Mouse (Mus musculus) frontal cortex, postnatal 10 days (tissue): Measurements from ENCODE around the gene Nat8l.
A peak's percentile ranks its signal among the peaks of the same experiment; 100 is the strongest.
"Not testable (repeated sequence)": the region's sequence is repeated elsewhere in the genome, so short reads cannot be mapped to it uniquely, and the experiment has no call there.

Experiments used
- DNase-seq, 2 experiments: peaks; one replicate each; pipeline ENCODE4 v3.0.0; 2022; ENCODE audit warnings: low spot score in 2 of 2, mixed read lengths in 1 of 2

Gene Nat8l

GRCm38 (mm10) chr5:33995843-33996693 is at the start of gene Nat8l:
TSS of gene Nat8l (plus strand) at chr5:33995984.
- DNase-seq = peak; percentile 86 to 90

DNA sequence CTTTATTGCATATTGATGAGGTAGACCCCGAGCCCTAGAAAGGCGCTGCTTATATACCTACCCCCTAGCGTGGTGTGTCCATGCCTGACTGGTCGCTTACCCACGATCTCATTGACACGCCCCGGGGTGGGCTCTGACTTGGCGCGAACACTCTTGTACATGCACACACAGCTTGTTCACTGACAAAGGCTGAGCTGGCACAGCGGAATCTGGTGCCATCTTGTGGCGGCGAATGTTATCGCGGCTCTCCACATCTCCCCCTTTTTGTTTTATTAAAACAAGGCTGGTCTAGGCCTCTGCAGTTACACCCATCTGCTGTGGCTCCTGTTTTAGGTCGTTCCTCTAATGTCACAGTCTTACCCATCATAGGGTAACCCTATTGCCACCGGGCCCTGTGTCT is 48.7 kb upstream of the Nat8l start:
- not testable (repeated sequence) for DNase-seq

- DNase-seq = no peak
These were observed 47.5 kb upstream of the Nat8l start for GRCm38 (mm10) chr5:33948314-33948713.

- DNase-seq = no peak
These were observed 42.2 kb upstream of the Nat8l start for GRCm38 (mm10) chr5:33953471-33954185.

GRCm38 (mm10) chr5:33954354-33954753 is 41.4 kb upstream of the Nat8l start:
- peak; percentile 76 to 84 for DNase-seq

- no peak for DNase-seq
These were observed 39.9 kb upstream of the Nat8l start for GRCm38 (mm10) chr5:33955868-33956267.

DNA sequence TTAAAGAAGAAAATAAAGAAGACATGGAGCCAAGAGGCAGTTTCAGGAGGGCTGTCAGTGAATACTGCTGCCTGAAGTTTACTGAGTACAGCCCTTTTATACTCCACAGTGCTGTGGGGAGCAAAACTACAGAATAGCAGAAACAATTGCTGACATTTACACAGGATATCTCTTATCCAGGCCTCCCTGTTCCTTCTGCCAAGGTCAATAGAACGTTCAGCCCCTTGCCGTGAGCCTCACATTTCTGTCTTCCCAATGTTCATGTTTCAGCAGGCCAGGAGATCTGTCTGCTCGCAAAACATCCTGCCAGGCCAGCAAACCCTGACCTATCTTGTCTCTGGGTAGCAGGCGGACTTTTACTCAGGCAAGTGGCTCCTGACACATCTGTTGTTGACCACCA is 36.4 kb upstream of the Nat8l start:
- DNase-seq = no peak

- no peak for DNase-seq
These were observed 21.0 kb upstream of the Nat8l start for GRCm38 (mm10) chr5:33974736-33975135.

DNA sequence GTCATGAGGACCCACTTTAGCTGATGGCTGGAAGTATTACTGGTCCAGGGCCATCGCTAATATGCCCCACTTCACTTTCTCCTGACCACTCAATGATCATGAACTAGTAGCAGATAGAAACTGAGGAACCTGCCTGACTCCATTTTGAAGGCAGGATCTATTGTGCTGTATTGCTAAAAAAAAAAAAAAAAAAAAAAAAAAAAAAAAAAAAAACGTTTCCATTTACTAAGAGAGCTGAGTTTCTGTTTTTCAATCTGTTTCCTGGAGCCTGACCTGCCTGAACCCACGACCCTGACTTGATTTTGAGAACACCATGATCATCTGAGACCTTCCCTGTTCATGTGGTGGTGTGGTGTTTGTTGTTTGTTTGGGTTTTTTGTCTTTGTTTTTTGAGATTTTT is 19.5 kb upstream of the Nat8l start:
- no peak for DNase-seq

GRCm38 (mm10) chr5:33982731-33983259 is 13.0 kb upstream of the Nat8l start:
- DNase-seq = no peak

- peak; percentile 87 to 91 for DNase-seq
These were observed 12.3 kb upstream of the Nat8l start, which contains the start of gene Gm1673 for GRCm38 (mm10) chr5:33983309-33984121. TSS of gene Gm1673 (plus strand) at chr5:33983433.

DNA sequence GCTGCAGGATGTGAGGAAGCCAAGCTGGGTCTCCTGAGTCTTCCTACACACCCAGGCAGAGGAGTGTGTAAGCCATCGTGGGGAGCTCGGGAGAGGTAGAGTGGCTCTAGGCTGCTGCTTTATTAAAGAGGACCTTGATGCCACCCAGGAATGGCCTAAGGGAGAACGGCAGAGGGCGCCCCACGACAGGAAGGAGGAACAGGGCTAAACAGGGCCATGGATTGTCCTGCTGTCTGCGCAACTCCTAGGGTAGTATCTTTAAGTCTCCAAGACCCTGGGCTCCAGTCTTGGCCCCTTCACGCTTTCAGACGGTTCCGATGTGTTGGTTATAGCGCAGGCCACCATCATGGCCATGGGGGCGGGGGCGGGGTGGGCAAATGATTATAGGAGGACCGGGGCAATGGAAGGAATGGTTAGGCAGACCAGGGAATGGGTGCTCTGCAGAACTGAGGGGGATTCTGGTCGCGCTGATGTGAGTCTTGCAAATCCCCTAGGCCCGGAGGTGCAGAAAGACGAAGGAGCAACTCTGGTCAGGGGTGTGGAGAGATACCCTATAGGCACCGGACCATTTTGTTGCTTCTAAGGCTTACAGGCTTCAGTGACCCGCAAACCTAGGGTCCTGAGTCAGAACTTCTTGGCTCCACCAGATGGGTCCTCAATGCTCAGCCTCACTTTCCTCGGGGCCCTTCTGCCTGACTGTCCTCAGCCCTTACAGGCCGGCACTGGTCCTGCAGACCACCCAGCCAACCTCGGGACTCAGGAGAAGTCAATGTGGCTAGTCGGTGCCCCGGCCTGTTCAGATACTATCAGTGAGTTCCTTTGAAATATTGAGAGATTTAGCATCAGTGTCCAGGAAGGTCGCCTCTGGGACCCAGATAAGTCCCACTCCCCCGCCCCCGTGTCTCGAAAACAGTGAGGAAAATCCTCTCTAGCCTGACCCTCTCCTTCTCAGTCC is 836 bp upstream of the Nat8l start:
- peak in 1 of 2 experiments; percentile 62 for DNase-seq

- DNase-seq = no peak
These were observed 886 bp downstream of the Nat8l start for GRCm38 (mm10) chr5:33996694-33997045.

- DNase-seq = peak in 1 of 2 experiments; percentile 73
These were observed 1.4 kb downstream of the Nat8l start for GRCm38 (mm10) chr5:33997051-33997741.

GRCm38 (mm10) chr5:33997829-33998504 is 2.2 kb downstream of the Nat8l start:
- DNase-seq = no peak

GRCm38 (mm10) chr5:33998505-33998877 is 2.7 kb downstream of the Nat8l start:
- DNase-seq = no peak

DNA sequence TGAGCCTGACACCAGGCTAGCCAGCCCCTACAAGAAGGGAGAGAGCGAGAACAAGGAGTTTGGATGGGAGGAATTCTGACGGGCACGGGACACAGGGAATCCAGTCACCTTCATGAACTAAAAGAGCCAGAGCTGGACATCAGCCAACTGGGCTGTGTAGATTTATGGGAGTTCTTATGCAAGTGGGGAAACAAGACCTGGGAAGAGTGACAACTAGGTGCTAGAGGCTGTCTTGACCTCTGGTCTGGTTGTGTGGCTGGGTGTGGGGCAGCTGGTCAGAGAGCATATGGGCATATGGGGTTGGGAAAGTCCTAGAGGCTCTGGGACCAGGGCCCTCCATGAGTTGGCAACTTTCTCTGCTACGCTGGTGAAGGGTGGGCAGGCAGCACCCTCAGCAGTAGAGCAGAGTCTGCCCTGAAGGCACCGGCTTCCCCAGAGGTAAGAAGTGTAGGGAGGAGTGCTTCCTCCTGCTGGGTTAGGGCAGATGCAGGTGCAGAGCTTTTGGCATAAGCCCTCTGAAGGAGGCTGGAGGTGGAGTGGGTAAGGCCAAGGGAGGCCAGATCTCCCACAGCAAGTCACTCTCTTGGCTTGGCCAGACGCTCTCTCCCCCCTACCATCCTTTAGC is 3.8 kb downstream of the Nat8l start:
- no peak for DNase-seq

- no peak for DNase-seq
These were observed 5.0 kb downstream of the Nat8l start for GRCm38 (mm10) chr5:34000809-34001208.

DNA sequence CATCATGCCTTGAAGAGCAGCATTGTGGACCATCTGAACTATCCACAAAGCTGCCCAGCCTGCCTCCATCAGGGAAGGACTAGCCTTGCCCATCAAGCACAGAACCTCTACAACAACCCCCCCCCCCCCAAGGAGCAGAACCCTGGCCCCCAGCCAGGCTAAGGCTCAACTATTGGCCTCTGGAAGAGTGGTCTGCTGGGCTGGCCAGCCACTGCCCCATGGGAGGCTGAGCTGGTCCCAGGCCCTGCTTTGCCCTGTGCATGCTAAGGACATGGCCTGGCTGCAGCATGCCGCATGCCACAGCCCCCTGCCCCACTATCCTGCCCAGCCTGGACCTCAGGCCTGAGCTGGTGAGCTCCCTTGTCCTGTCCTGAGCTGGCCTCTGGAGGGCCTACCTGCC is 5.6 kb downstream of the Nat8l start:
- DNase-seq = no peak
